Mouse (Mus musculus): ENCODE measurements at regions not wholly inside any gene's neighbourhood (a gene's known extent, or its start where the extent isn't known, plus 50 kb on each side); places are given as distances from the start of the nearest gene placed in this dataset.

DNA sequence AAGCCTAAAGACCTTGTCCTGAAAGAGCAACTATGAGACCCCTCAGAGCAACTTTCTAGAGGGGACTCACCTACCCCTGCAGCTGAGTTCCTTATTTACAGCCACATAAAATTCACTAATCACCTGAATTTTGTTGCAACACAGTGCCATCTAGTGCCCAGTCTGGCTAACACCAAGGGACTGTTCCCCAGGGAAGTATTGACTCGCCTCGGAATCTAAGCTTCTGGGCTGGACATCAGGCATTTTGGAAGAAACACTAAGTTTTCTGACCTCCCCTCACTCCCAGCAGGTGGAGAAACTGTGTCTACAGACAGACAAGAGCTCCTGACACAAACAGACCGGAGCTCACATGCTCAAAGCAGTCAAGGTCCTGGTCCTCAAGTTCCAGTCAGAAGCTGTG lies 343.4 kb downstream of the Rnf144a start:
- TF ChIP-seq CTCF (IDR thresholded peaks at IDR 0.05; ENCODE audit: borderline replicate concordance, extremely low read depth, insufficient read depth, insufficient read length) (peak; percentile 74; the same call in 1 of the 2 replicates), POLR2A (IDR thresholded peaks at IDR 0.05; ENCODE audit: borderline replicate concordance, extremely low read depth, insufficient read depth, insufficient read length, poor library complexity, severe bottlenecking) (no peak)
